Mouse (Mus musculus) CH12F3 (cell line): ENCODE data around the gene Dgkz.

Experiments used
- in situ Hi-C: fragments of 300-500 bp; cut with MboI; formaldehyde crosslinking; loops from 2 replicates; pipeline ENCODE4 v1.14.3; 2020; ENCODE audit warnings: low sequenced_read_pairs

Dgkz gene

GRCm38 (mm10) chr2:91884616-91885015 lies 91.0 kb downstream of the Dgkz start:
- in situ Hi-C loops = no loop called here

GRCm38 (mm10) chr2:91883961-91884360 lies 91.7 kb downstream of the Dgkz start:
- in situ Hi-C loops = no loop called here
